Mouse (Mus musculus) left cerebral cortex, adult 8-10 months (tissue): ENCODE data around the gene Scly. TPM values are rescaled to one million over a fixed set of nuclear protein-coding genes. Genes with fewer than 3 reads are reported as not detected.

Experiments used
- DNase-seq, 2 experiments: peaks; one replicate each; pipeline ENCODE4 v3.0.0; 2022; ENCODE audit warnings: low spot score in 2 of 2
- total RNA-seq, 4 experiments: library from RNA; stranded (reverse); gene quantifications; 2 replicates each; pipeline ENCODE4 v1.2.4; 2022

Scly gene
- total RNA-seq, 4 experiments from 2014 or later = 19.5 to 24.4 (median 21.5) TPM

GRCm38 (mm10) chr1:91299707-91300426 lies 1.7 kb downstream of the Scly start:
- no peak for DNase-seq

GRCm38 (mm10) chr1:91301206-91301920 lies 3.2 kb downstream of the Scly start:
- no peak for DNase-seq

- no peak for DNase-seq
Observed at GRCm38 (mm10) chr1:91302021-91302420, 3.9 kb downstream of the Scly start.

GRCm38 (mm10) chr1:91304621-91305020 lies 6.5 kb downstream of the Scly start:
- no peak for DNase-seq

- no peak for DNase-seq
Observed at GRCm38 (mm10) chr1:91309366-91310085, 11.4 kb downstream of the Scly start.

GRCm38 (mm10) chr1:91312273-91312672 lies 14.1 kb downstream of the Scly start:
- DNase-seq = no peak

GRCm38 (mm10) chr1:91313251-91313650 lies 15.1 kb downstream of the Scly start:
- DNase-seq = no peak

GRCm38 (mm10) chr1:91317656-91318055 lies 19.5 kb downstream of the Scly start:
- DNase-seq = no peak

- no peak for DNase-seq
Observed at GRCm38 (mm10) chr1:91321760-91322438, 23.8 kb downstream of the Scly start, which contains the start of gene Espnl. Gene Espnl (plus strand): TSS chr1:91322075.

GRCm38 (mm10) chr1:91324646-91325045 lies 26.5 kb downstream of the Scly start:
- DNase-seq = no peak

- no peak for DNase-seq
Observed at GRCm38 (mm10) chr1:91325488-91326042, 27.4 kb downstream of the Scly start.

- peak in 1 of 2 experiments; percentile 59 for DNase-seq
Observed at GRCm38 (mm10) chr1:91332102-91332501, 34.0 kb downstream of the Scly start.

- no peak for DNase-seq
Observed at GRCm38 (mm10) chr1:91333582-91333981, 35.4 kb downstream of the Scly start.

- DNase-seq = no peak
Observed at GRCm38 (mm10) chr1:91337355-91337754, 39.2 kb downstream of the Scly start.

GRCm38 (mm10) chr1:91344001-91344400 lies 45.9 kb downstream of the Scly start:
- DNase-seq = no peak

- no peak for DNase-seq
Observed at GRCm38 (mm10) chr1:91344921-91345685, 47.0 kb downstream of the Scly start.

GRCm38 (mm10) chr1:91346892-91347291 lies 48.8 kb downstream of the Scly start:
- peak in 1 of 2 experiments; percentile 37 for DNase-seq

- DNase-seq = no peak
Observed at GRCm38 (mm10) chr1:91350841-91351240, 52.7 kb downstream of the Scly start, which contains the start of gene Klhl30. Gene Klhl30 (plus strand): TSS chr1:91351016.

- no peak for DNase-seq
Observed at GRCm38 (mm10) chr1:91351249-91351648, 53.1 kb downstream of the Scly start.

GRCm38 (mm10) chr1:91352277-91352676 lies 54.1 kb downstream of the Scly start:
- DNase-seq = no peak
